Mouse (Mus musculus): ENCODE measurements around the gene Apof.
A peak's percentile ranks its signal among the peaks of the same experiment; 100 is the strongest.
"Not testable (repeated sequence)": the region's sequence is repeated elsewhere in the genome, so short reads cannot be mapped to it uniquely, and the experiment has no call there.

The Apof gene

DNA sequence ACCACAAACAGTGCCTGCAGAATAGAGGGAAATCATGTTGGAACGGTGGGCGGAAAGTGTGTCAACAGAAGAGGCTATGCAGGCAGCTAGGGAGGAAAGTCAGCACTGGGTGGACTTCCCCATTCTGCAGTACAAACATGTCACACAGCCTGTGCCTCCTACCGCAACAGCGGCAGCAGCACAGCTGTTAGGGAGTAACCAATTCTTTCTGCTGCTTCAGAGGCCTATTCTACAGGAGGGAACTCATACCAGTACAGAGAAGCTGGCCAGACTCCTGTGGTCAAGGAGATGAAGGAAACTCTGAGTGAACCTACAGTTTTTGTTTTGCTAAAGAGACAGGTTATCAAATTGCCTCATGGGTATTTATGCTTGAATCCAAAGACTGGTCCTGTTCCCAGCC lies 9.5 kb upstream of the Apof start:
- DNase-seq (ENCODE audit: low spot score in 2 of 2): no peak

- DNase-seq (ENCODE audit: low spot score in 2 of 2): no peak
These were observed 8.5 kb upstream of the Apof start for GRCm38 (mm10) chr10:128259946-128260345.

- not testable (repeated sequence) for DNase-seq (ENCODE audit: low spot score in 2 of 2)
These were observed 8.1 kb upstream of the Apof start for GRCm38 (mm10) chr10:128260376-128260775.

GRCm38 (mm10) chr10:128262300-128262699 lies 6.2 kb upstream of the Apof start:
- no peak for DNase-seq (ENCODE audit: low spot score in 2 of 2)

- DNase-seq (ENCODE audit: low spot score in 2 of 2): no peak
These were observed 4.8 kb upstream of the Apof start for GRCm38 (mm10) chr10:128263393-128264310.

GRCm38 (mm10) chr10:128269206-128269910 lies 887 bp downstream of the Apof start:
- DNase-seq (ENCODE audit: low spot score in 2 of 2): no peak

- DNase-seq (ENCODE audit: low spot score in 2 of 2): peak; percentile 92 to 94
These were observed 1.9 kb downstream of the Apof start, which contains the start of gene Stat2 for GRCm38 (mm10) chr10:128270287-128270841. Gene Stat2 (plus strand): TSS chr10:128270559.

DNA sequence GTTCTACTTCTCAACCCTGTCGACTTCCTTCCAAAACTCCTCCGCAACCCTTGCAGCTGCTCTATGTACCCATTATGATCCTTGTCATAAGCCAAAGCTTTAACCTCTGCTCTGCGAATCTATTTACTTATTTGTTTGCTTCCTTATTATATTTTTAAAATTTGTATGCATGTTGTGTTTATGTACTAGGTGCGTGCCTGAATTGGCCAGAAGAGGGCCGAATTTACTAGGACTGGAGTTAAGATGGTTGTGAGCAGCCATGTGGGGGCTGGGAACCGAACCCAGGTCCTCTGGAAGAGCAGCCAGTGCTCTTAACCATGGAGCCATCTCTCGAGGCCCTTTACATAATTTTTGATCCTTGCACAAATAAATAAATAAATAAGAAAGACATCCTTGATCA lies 2.4 kb downstream of the Apof start:
- DNase-seq (ENCODE audit: low spot score in 2 of 2): no peak

DNA sequence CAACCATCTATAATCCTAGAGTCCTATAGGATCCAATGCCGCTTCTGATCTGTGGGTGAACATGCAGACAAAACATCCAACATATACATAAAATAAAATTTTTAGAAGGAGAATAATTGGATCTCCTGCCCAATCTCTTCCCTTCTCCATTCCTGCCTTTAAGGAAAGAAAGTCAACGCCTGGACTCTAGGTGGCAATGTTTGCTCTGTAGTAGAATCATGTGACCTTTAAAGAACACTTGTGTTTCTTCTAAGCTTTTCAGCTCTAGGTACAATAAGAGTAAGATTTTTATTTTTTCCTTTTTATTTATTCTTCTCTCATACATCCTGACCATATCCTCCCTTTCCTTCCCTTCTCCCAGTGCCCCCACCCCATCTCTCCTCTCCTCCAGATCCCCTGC lies 3.4 kb downstream of the Apof start:
- DNase-seq (ENCODE audit: low spot score in 2 of 2): no peak

DNA sequence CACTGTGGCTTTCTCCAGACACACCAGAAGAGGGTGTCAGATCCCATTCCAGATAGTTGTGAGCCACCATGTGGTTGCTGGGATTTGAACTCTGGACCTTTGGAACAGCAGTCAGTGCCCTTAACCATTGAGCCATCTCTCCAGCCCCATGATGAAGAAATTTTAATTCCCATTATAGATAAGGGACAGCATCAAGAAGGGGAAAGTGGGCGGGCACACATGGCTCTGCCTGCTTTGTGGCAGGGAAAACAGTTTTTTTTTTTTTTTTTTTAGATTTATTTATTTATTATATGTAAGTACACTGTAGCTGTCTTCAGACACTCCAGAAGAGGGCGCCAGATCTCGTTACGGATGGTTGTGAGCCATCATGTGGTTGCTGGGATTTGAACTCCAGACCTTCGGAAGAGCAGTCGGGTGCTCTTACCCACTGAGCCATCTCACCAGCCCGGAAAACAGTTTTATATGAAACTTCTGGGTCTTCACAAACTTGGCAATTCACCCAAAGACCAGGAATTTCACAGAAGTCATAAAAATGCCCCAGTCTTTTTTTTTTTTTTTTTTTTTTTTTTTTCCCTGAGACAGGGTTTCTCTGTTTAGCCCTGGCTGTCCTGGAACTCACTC lies 4.5 kb downstream of the Apof start:
- DNase-seq (ENCODE audit: low spot score in 2 of 2): not testable (repeated sequence)

GRCm38 (mm10) chr10:128275374-128275773 lies 6.9 kb downstream of the Apof start:
- not testable (repeated sequence) for DNase-seq (ENCODE audit: low spot score in 2 of 2)

DNA sequence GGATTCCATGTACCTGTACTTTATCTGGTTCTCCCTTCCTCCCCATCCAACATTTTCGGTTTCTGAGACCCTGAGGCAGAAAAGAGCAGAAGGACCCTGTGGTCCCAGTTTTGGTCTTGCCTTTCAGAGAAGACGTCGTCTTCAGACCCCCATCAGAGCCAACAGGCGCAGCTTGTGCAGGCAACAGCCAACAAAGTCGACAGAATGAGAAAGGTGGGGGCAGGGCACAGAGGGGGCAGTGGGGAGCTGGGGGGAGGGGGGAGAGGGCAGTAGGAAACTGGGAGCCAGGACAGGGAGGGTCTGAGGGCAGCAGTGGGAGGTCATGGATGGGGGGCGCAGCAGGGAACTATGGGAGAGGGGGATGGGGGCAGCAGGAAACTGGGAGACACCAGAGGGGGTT lies 9.7 kb downstream of the Apof start:
- DNase-seq (ENCODE audit: low spot score in 2 of 2): no peak

GRCm38 (mm10) chr10:128280943-128281342 lies 12.5 kb downstream of the Apof start:
- no peak for DNase-seq (ENCODE audit: low spot score in 2 of 2)

DNA sequence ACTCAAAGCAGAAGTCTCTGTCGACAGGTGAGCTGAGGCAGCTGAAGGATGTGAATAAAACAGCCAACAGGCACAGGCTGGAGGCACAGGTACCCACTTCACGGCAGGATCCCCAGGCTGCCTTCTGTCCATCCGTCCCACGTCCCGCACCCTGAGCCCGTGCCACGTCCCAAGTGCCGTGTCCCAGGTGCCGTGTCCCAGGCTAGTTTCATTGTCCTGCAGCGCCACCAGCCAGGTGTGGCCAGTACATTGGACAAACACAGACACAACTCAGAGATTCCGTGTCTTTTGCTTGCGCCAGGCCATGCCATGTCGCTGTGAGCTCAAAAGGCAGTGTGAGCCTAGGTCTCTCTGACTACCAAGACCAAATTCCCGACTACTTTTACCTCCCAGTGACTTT lies 13.2 kb downstream of the Apof start:
- no peak for DNase-seq (ENCODE audit: low spot score in 2 of 2)

- no peak for DNase-seq (ENCODE audit: low spot score in 2 of 2)
These were observed 14.5 kb downstream of the Apof start for GRCm38 (mm10) chr10:128282886-128283450.

DNA sequence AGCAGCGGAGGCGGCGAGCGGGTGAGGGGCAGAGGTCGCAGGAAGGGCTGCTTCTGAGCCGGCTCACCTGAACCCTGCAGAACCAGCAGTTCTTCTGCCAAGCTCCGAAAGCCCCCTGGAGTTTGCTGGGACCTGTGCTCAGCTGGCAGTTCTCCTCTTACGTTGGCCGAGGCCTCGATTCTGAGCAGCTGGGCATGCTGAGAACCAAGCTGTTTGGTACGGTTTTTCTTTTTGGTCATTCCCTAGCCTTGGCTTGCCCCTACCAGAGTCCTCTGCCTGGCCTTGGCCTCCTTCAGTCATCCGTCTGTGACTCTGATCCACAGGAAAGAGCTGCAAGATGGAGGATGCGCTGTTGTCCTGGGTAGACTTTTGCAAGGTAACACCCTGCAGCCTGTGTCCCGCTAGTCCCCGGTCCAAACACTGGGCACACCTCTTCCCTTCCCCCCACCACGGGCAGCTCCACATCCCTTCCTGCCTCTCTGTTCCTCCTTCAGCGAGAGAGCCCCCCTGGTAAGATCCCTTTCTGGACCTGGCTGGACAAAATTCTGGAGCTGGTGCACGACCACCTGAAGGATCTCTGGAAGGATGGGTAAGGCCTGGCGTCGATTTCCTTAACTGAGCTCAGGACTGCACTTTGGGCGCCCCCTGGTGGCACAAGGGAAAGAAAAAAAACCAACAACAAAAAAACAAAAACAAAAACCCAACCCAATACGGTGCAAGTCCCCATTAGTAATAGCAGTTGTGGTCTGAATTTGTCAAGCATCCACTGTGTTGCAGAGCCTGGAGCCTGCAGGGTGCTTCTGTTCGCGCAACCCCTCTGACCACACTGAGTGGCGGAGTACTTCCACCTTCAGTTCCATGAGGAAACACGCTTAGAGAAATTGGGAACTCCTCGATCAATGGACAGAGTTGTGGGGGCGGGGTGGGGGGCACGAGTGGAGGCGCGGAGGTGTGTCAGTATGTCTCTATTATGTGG lies 15.4 kb downstream of the Apof start:
- DNase-seq (ENCODE audit: low spot score in 2 of 2): peak in 1 of 2 experiments; percentile 71

DNA sequence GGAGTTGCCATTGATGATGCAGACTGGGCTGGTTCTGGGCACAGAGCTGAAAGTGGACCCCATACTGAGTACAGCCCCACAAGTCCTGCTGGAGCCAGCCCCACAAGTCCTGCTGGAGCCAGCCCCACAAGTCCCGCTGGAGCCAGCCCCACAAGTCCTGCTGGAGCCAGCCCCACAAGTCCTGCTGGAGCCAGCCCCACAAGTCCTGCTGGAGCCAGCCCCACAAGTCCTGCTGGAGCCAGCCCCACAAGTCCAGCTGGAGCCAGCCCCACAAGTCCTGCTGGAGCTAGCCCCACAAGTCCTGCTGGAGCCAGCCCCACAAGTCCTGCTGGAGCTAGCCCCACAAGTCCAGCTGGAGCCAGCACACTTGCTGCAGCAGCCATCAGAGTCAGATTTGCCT lies 22.1 kb downstream of the Apof start:
- not testable (repeated sequence) for DNase-seq (ENCODE audit: low spot score in 2 of 2)

GRCm38 (mm10) chr10:128296370-128297090 lies 28.1 kb downstream of the Apof start:
- no peak for DNase-seq (ENCODE audit: low spot score in 2 of 2)

DNA sequence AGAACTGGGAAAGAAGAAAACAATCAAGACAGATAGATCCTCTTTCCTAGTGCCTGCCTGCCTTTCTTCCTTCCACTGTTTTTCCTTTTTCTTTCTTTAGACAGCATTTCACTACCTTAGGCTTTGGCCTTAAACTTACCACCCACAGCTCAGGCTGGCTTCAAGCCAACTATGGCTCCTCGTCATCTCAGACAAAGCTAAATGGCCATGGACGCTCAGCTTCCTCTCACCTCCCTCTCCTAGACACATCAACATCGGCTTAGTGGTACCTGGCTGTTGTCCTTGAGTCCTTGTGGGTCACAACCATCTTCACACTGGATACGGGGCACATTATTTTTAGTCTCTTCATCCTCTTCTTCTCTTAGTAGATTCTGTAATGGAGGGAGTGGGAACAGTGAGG lies 28.8 kb downstream of the Apof start:
- DNase-seq (ENCODE audit: low spot score in 2 of 2): no peak

GRCm38 (mm10) chr10:128297622-128298021 lies 29.2 kb downstream of the Apof start:
- no peak for DNase-seq (ENCODE audit: low spot score in 2 of 2)

Data from thymus, postnatal 10 days (tissue).